ENCODE assay signal across 21 mouse cellular contexts in the genomic region with DNA sequence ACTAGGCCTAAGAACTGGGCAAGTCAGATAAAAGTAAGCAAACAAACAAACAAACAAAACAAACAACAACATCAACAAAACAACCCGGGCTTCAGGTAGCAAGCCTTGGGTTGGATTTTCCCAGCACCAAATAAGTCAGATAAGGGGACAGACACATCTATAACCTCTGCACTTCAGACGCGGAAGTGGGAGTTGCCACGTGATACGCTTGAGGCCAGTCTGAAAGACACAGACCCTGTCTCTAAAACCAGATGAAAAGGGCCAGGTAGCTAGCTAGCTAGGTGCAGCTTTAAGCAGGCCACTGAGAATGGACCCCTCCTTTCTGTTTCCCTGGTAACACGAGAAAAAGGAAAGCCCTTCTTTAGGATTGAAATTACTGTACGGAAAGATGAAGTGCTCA.
DNase-seq lines count a peak whose midpoint lies in the region; TF ChIP-seq lines count a peak whose summit lies in the region.
"Had no signal": no experiment of that assay in that cellular context is flagged by ENCODE, and none has a peak within 500 bp of the region (broad histone marks: within the 10 kb centered on the region; RNA-seq: fewer than 3 reads in every experiment).

No protein-coding gene starts in this region.

- dilution Hi-C loops in CH12.LX (cut with MboI; ENCODE audit: extremely low pct_ligation_motif_present, extremely low pct_unique_long_range_greater_than_20kb, low sequenced_read_pairs), result no loop called here

- no peak for TF ChIP-seq RAD21 in CH12.LX (IDR thresholded peaks at IDR 0.05; ENCODE audit: low read depth, low read length)
- no peak for TF ChIP-seq RAD21 in MEL (IDR thresholded peaks at IDR 0.05; ENCODE audit: low read depth, low read length)

- H3K27me3 ChIP-seq in testis, adult 2 months (ENCODE audit: control insufficient read depth, insufficient read depth, low read length), result no peaks in the 10 kb centered on the region
- H3K27me3 ChIP-seq in CH12.LX (replicated peaks) (no peaks in the 10 kb centered on the region), MEL (ENCODE audit: control insufficient read depth in 1 of 2, insufficient read depth in 2 of 2, low read length in 2 of 2) (no peaks in the 10 kb centered on the region)

- in situ Hi-C loops in CH12.LX (cut with MboI; ENCODE audit: low pct_ligation_motif_present, low pct_unique_long_range_greater_than_20kb, low sequenced_read_pairs), result no loop called here

- H3K4me3 ChIP-seq in testis, adult 2 months (ENCODE audit: control insufficient read depth, low read depth, low read length), result peak overlapping the region; percentile 83
- no peak overlapping the region for H3K4me3 ChIP-seq in CH12.LX (replicated peaks in 1 of 3; ENCODE audit: low read depth in 2 of 3, low read length in 2 of 3, poor library complexity in 1 of 3)
- no peak overlapping the region for H3K4me3 ChIP-seq in MEL (ENCODE audit: control insufficient read depth in 1 of 2, insufficient read depth in 1 of 2, low read depth in 2 of 2, low read length in 2 of 2)

- H3K9ac ChIP-seq in CH12.LX (ENCODE audit: insufficient read depth, low read depth) (no peak overlapping the region), MEL (ENCODE audit: control insufficient read depth, low read depth, low read length, poor library complexity, severe bottlenecking) (no peak overlapping the region)

- no peak for TF ChIP-seq CTCF in testis, adult 2 months (IDR thresholded peaks at IDR 0.05; ENCODE audit: control insufficient read depth, insufficient read depth, insufficient replicate concordance, low read depth, low read length)
- no peak for TF ChIP-seq CTCF in CH12.LX (conservative IDR thresholded peaks at IDR 0.05 in 1 of 2, IDR thresholded peaks at IDR 0.05 in 1 of 2; ENCODE audit: low read depth in 2 of 2, low read length in 2 of 2)
- no peak for TF ChIP-seq CTCF in MEL (IDR thresholded peaks at IDR 0.05 in 2 of 3, conservative IDR thresholded peaks at IDR 0.05 in 1 of 3; ENCODE audit: control insufficient read depth in 1 of 3, insufficient read depth in 1 of 3, low read depth in 2 of 3, low read length in 3 of 3, poor library complexity in 1 of 3, severe bottlenecking in 1 of 3)

- H3K79me2 ChIP-seq in CH12.LX (replicated peaks; ENCODE audit: control insufficient read depth, extremely low read depth, insufficient read depth, poor library complexity, severe bottlenecking) (no peaks in the 10 kb centered on the region), MEL (ENCODE audit: control insufficient read depth, insufficient read depth, low read length, poor library complexity) (no peaks in the 10 kb centered on the region)

- no peak; the same call in 1 of the 2 replicates for TF ChIP-seq POLR2A in testis, adult 2 months (IDR thresholded peaks at IDR 0.05; ENCODE audit: control insufficient read depth, low read depth, low read length)
- TF ChIP-seq POLR2A in CH12.LX (IDR thresholded peaks at IDR 0.05; ENCODE audit: low read depth, low read length) (no peak), MEL (IDR thresholded peaks at IDR 0.05; ENCODE audit: control insufficient read depth in 1 of 2, insufficient read depth in 1 of 2, low read depth in 1 of 2, low read length in 2 of 2, poor library complexity in 1 of 2) (no peak)

- no peaks in the 10 kb centered on the region; the same call in 1 of the 2 replicates for H3K36me3 ChIP-seq in testis, adult 2 months (ENCODE audit: control insufficient read depth, insufficient read depth, low read length)
- H3K36me3 ChIP-seq in CH12.LX (replicated peaks in 1 of 2; ENCODE audit: control insufficient read depth in 1 of 2, insufficient read depth in 1 of 2, low read length in 1 of 2) (no peaks in the 10 kb centered on the region), MEL (ENCODE audit: control insufficient read depth in 1 of 2, insufficient read depth in 2 of 2, low read length in 2 of 2) (no peaks in the 10 kb centered on the region)
- H3K36me3 ChIP-seq: G1E had no signal

- H3K27ac ChIP-seq in testis, adult 2 months (ENCODE audit: control insufficient read depth, insufficient read depth, low read depth, low read length), result peak overlapping the region; percentile 98
- H3K27ac ChIP-seq in CH12.LX (ENCODE audit: insufficient read depth, low read depth), result no peak overlapping the region
- H3K27ac ChIP-seq in MEL (ENCODE audit: control insufficient read depth, low read depth, low read length), result no peak overlapping the region

- H3K9me3 ChIP-seq in CH12.LX (replicated peaks; ENCODE audit: low read length) (no peaks in the 10 kb centered on the region), MEL (replicated peaks; ENCODE audit: insufficient read depth, low read length) (no peaks in the 10 kb centered on the region)

- no peak for DNase-seq in testis, postnatal 14 days (ENCODE audit: low spot score)
- DNase-seq in CH12.LX (ENCODE audit: extremely low read depth) (no peak), MEL (ENCODE audit: low read depth, low spot score) (no peak), R1 (ENCODE audit: low read depth, low spot score) (peak; percentile 42)
- no peak for DNase-seq in cerebellum, postnatal 14 days
- no peak for DNase-seq in left cerebral cortex, adult 18-20 months (ENCODE audit: low spot score in 2 of 2)
- DNase-seq in lung, adult 18-20 months, result no peak
- DNase-seq: adrenal gland, adult 2 months; adrenal gland, adult 8-10 months; adrenal gland, postnatal 10 days; adrenal gland, postnatal 14 days; adrenal gland, postnatal 25 days; adrenal gland, postnatal 36 days; B cell, adult 2 months; cerebellum, adult 11 months; cerebellum, adult 11-12 months; cerebellum, adult 18-20 months; cerebellum, adult 2 months; cerebellum, adult 8-10 months had no signal

- no peak for TF ChIP-seq EP300 in CH12.LX (IDR thresholded peaks at IDR 0.05; ENCODE audit: low read length)
- TF ChIP-seq EP300 in MEL (IDR thresholded peaks at IDR 0.05; ENCODE audit: low read depth in 1 of 2, low read length in 2 of 2), result no peak

- peaks cover 6% of the 10 kb centered on the region for H3K4me1 ChIP-seq in testis, adult 2 months (ENCODE audit: control insufficient read depth, insufficient read depth, low read length)
- peaks cover 0 to 3% of the 10 kb centered on the region in 2 experiments; a peak in 1 of 4 replicates for H3K4me1 ChIP-seq in CH12.LX (ENCODE audit: control insufficient read depth in 1 of 2, insufficient read depth in 2 of 2)
- no peaks in the 10 kb centered on the region for H3K4me1 ChIP-seq in MEL (ENCODE audit: control insufficient read depth in 1 of 2, insufficient read depth in 2 of 2, low read length in 2 of 2)

- H3K4me2 ChIP-seq in CH12.LX (ENCODE audit: insufficient read depth, low read depth, poor library complexity, severe bottlenecking), result 0 out of 2 replicates have a peak overlapping the region, but pooled peaks have one; percentile 8

TF ChIP-seq in CH12.LX, 34 proteins besides CTCF, POLR2A, EP300 and RAD21 (continues in another document):
- TF ChIP-seq MEF2A (IDR thresholded peaks at IDR 0.05; ENCODE audit: borderline replicate concordance, low read depth, low read length) (no peak), ETS1 (conservative IDR thresholded peaks at IDR 0.05; ENCODE audit: low read depth, low read length) (no peak), JUND (conservative IDR thresholded peaks at IDR 0.05; ENCODE audit: low read depth, low read length) (no peak), TCF12 (IDR thresholded peaks at IDR 0.05; ENCODE audit: low read depth, low read length) (no peak), MAFK (IDR thresholded peaks at IDR 0.05; ENCODE audit: insufficient replicate concordance, low read length) (no peak), MYC (IDR thresholded peaks at IDR 0.05; ENCODE audit: low read depth, low read length) (no peak), KAT2A (IDR thresholded peaks at IDR 0.05; ENCODE audit: insufficient replicate concordance, low read length) (no peak), JUN (IDR thresholded peaks at IDR 0.05; ENCODE audit: insufficient read depth, low read depth, low read length) (no peak), SMC3 (IDR thresholded peaks at IDR 0.05; ENCODE audit: low read depth, low read length) (no peak), USF1 (IDR thresholded peaks at IDR 0.05; ENCODE audit: low read depth, low read length) (peak; percentile 50; the same call in 1 of the 2 replicates), E2F4 (IDR thresholded peaks at IDR 0.05; ENCODE audit: insufficient replicate concordance, low read depth, low read length) (no peak), ZMIZ1 (IDR thresholded peaks at IDR 0.05; ENCODE audit: low read depth, low read length) (no peak), RCOR1 (conservative IDR thresholded peaks at IDR 0.05; ENCODE audit: low read depth, low read length) (no peak), PAX5 (IDR thresholded peaks at IDR 0.05; ENCODE audit: low read length) (no peak), BHLHE40 (IDR thresholded peaks at IDR 0.05; ENCODE audit: low read depth, low read length) (no peak), HCFC1 (IDR thresholded peaks at IDR 0.05; ENCODE audit: low read depth, low read length) (no peak)

TF ChIP-seq in MEL, 35 proteins besides CTCF, POLR2A, EP300 and RAD21:
- TF ChIP-seq USF1 (IDR thresholded peaks at IDR 0.05; ENCODE audit: low read depth, low read length), result peak; percentile 35; the same call in 1 of the 2 replicates
- TF ChIP-seq NRF1 (IDR thresholded peaks at IDR 0.05; ENCODE audit: insufficient read depth, low read depth, low read length, poor library complexity, severe bottlenecking), result no peak
TF ChIP-seq in MEL: peak in this region for 1.
